Mouse (Mus musculus) heart, adult 2 months (tissue): ENCODE measurements around the gene Hist1h3d.

Source experiments
- CTCF ChIP-seq: fragments of 200-600 bp; IDR thresholded peaks from 2 replicates; pipeline ENCODE4 v1.8.1; 2022; ENCODE audit warnings: antibody characterized with exemption, mild to moderate bottlenecking, moderate library complexity
- POLR2A ChIP-seq: fragments of 200-500 bp; IDR thresholded peaks from 2 replicates; pipeline ENCODE4 v1.6.1; 2011; ENCODE audit warnings: mild to moderate bottlenecking, low read depth, low read length, control low read depth; ENCODE audit not compliant: insufficient read depth

DNA sequence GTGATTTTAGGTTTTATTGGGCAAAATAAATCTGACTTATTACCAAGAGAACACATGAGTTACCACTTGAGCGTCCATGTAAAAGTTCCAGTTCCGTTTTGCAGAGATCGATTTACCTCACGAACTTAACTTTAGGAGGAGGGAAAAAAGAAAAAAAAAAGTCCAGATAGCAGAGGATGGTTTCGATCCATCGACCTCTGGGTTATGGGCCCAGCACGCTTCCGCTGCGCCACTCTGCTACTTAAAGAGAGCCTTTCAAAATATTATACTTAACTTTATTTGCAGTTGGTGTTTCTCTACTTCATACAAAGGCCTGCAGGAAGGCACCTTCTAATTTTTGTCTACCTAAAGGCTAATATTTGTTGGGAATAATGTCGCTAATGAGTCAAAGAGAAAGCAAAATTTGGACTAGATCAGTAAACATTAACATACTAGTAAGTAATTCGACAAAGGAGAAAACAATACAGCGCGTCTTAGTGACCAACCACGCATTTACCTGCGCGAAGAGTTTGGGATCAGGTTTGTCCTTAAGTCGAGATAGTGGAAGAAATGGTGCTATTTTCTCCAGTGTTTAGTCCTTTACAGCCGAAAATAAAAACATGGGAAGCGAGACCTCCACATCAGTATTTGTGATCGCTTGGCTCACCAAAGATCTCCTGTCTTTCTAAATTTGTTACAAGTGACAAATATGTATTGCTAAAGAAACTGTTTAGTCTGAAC lies 45.2 kb upstream of the Hist1h3d start:
- no peak for TF ChIP-seq POLR2A
- TF ChIP-seq CTCF, result no peak
